Mouse (Mus musculus): ENCODE measurements around the gene Arid1b.

DNA sequence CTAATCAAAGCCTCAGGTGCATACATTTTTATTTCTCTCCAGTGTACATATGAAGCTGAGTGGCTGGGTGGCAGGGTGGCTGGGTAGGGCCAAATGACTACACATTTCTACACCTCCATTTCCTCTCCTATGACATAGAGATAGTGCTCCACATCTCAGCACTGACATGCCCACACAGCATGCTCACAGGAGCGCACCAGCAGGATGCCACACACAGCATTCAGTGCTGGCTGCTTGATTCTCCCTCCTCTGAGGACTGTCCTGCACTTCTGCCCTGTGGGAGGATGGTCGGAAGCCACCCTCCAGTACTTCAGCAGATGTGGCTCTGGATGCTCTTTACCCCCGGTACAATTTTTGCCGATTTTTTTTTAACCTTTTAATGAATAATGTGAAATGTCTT lies 172.0 kb downstream of the Arid1b start:
- TF ChIP-seq TAL1 (IDR thresholded peaks at IDR 0.05; ENCODE audit: low read length) (no peak), GATA1 (IDR thresholded peaks at IDR 0.05; ENCODE audit: low read length) (no peak)
